Mouse (Mus musculus) left cerebral cortex, adult 11 months (tissue): Measurements from ENCODE around the gene Gap43.
"Not testable (repeated sequence)": the region's sequence is repeated elsewhere in the genome, so short reads cannot be mapped to it uniquely, and the experiment has no call there.

Source experiments
- DNase-seq: peaks from one replicate; pipeline ENCODE4 v3.0.0; 2022; ENCODE audit warnings: low spot score

The Gap43 gene

DNA sequence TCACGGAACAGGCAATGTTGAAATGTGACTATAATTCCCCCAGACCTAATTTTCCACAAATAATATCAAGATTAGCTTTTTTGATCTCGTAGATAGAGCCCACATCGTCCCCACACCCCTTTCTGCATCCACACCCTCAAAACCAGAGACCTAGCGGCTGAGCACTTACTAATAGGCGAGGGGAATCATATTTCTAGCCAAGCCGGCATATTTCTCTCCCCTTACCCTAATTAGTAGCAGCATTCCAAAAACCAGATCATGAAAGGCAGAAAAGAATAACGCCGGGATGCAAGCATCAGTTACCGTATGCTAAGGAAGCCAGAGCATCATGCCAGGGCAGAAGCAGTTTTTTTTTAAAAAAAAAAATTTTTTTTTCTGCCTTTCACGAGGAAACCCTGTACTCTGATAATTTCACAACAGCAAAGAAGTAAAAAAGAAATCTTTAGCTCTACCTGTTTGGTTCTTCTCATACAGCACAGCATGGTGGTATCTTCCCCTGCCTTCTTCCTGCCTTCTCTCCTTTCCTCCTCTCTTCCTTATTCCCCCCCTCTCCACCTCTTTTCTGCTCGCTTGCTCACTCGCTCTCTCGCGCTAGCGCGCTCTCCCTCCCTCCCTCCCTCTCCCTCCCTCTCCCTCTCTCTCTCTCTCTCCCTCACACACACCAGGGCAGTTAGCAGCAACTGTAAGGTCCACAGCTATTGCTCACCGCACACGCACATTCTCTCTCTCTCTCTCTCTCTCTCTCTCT, at the start of gene Gap43:
Gene Gap43 (minus strand): TSS at position 631 of the 748 bp plus-strand sequence.
- no peak for DNase-seq

GRCm38 (mm10) chr16:42381328-42381838, 40.9 kb upstream of the Gap43 start:
- DNase-seq: no peak

DNA sequence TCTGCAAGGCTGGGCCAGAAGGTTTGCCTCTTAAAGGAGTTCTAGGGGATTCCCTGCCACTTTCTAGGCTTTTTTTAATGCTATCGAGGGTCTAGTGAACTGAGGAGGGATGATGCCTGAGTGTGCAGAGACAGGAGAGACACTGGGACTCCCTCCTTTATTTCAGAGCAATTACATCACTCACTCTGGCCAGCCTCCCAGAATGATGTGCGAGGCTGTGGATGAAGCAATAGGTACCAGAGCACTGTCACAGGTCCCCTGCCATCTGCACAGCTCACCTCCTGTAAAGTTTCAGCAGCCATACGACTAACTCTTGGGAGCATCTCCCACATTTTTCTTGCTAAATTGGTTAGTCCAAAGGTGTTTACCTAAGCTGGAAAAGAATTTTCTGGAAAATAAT, 40.2 kb upstream of the Gap43 start:
- no peak for DNase-seq

- DNase-seq: no peak
Observed at GRCm38 (mm10) chr16:42370148-42370547, 29.7 kb upstream of the Gap43 start.

- no peak for DNase-seq
Observed at GRCm38 (mm10) chr16:42369346-42369745, 28.9 kb upstream of the Gap43 start.

DNA sequence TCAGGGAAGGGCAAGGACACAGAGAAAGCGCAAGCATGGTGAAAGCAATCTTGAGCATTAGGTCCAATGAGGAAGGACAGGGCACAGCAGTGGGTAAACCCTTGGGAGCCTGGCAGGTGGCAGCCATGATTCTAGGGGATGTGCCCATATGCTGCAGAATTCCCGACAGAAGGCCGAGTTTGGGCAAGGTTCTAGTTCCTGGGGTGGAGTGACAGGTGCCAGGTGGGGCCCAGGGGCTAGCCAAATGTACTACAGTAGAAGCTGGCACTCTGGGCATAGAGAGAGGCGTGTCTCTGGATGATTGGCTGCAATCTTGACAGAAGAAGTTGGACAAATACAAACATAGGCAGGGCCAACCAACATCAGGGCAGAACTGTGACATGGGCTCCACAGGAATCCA, 19.6 kb upstream of the Gap43 start:
- no peak for DNase-seq

DNA sequence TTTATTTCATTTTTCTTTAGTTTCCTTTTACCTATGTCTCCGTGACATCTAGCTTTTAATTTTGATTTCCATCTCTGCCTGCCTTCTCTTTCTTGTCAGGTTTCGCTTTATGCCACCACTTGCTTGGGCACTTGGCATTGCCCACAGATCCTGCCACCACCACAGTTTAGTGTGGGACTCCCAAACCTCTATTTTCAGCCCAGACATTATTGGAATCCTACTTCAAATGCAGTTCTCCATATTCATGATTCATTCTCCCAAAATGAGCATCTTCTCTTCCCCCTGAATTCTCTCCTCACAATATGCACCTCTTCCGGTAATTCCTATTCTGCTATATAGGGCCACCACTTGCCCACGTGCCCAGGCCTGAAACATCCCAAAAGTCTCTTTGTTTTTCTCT, 17.6 kb upstream of the Gap43 start:
- DNase-seq: no peak

- DNase-seq: no peak
Observed at GRCm38 (mm10) chr16:42350076-42350475, 9.6 kb upstream of the Gap43 start.

DNA sequence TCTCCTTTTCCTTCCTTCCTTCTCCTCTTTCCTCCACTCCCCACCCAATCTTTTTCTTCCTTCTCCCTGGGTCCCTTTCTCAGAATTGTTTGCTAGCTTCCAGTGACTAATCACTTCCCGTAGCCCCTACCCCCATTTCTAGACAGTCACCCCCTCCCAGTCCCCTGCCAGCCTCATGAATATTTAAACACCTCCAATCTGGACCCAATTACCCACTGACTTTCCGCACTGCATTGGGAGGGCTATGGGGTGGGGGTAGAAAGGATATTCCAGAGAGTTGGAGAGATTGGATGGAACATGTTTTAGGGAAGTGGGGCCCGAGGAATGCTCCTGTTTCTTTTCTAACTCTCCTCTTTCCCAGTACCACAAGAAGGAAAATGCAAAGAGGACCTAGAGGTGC, 414 bp upstream of the Gap43 start:
- not testable (repeated sequence) for DNase-seq

DNA sequence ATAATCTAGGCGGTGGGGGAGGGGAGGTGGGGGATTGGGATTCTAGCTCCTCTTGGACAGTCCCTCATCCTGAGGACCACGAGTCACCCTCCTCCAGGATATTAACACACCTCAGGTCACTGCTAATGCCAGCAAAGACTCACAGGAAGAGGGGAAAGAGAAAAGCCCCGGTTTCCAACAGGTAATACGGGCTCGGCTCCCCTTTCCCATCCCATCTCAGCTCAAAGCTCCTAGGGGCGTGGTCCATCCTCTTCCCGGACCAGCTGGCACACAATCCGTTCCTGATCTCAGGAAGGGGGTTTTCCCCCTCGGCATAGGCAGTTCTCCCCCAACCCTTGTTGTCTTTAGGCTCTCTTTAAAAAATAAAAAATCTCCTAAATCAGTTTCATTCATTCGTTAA, 939 bp downstream of the Gap43 start:
- no peak for DNase-seq

DNA sequence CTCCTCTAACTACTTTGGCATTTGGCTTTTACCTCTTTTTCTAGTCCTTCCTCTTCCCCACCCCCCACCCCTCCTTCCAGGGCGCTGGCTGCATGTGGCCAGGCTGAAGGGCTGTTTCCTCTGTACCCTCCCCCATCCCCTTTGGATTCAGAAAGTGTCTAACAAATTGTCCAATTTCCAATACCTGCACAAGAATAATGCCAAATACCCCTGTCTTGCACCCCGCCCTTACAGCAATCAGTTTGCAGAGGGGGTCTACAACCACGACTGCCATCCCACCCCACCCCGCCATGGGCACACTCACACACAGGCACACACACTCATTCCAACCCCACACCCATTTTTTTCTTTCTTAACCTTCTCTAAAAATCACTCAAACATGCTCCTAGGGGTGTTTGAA, 1.5 kb downstream of the Gap43 start:
- no peak for DNase-seq

DNA sequence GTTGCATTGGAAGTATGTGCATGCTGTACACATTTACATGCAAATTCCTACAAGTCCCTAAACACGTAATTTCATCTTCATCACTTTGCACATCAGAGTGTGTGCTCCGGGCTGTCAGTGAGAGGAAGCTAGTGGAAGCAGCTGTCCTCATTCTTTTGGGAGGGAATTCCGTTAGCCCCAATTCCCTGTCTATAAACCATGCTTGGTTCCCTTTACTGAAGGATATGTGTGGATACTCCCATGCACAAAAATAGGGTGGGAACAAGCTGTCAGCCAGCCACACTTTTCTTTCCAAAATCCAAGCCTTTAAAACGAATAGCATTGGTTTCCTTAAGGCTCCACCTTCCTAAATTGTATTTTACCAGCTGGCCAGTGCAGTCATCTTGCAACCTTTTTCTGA, 2.1 kb downstream of the Gap43 start:
- no peak for DNase-seq

- DNase-seq: no peak
Observed at GRCm38 (mm10) chr16:42337663-42338062, 2.8 kb downstream of the Gap43 start.

DNA sequence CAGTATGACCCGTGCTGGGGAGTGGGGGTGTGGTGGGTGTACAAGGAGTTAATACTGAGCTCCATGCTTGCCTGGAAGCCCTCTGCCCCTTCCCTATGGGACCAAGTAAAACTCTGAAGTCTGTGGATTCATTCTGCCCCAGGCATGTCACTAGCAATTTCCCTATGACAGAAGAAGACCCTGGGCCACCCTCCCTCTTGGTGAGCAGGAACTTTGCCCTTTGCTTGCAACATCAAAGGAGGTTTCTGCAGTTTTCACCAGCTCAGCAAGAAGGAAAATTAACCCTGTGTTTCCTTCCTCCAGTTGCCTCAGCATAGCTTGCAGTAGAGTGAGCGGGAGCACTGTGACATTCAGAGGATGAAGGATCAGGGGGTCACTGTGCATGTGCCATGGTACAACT, 3.8 kb downstream of the Gap43 start:
- DNase-seq: no peak

DNA sequence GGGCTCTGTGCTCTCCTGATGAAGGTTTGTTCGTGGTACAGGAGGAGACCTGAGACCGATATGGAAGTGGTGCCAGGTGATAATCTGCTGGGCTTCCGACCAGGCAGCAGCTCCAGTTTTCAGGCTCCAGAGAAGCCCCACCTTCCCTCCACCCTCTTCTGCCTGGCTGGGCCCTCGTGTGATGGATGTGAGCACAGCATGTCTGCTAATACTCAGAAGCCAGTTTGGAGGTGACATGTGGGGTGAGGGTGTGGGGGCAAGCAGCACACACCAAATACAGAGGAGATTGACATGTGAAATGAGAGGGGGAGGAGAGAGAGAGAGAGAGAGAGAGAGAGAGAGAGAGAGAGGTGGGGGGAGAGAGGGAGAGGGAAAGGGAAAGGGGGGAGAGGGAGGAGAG, 8.1 kb downstream of the Gap43 start:
- no peak for DNase-seq

- no peak for DNase-seq
Observed at GRCm38 (mm10) chr16:42326191-42326590, 14.3 kb downstream of the Gap43 start.

- no peak for DNase-seq
Observed at GRCm38 (mm10) chr16:42325536-42325935, 14.9 kb downstream of the Gap43 start.

GRCm38 (mm10) chr16:42319831-42320230, 20.6 kb downstream of the Gap43 start:
- DNase-seq: no peak

- DNase-seq: no peak
Observed at GRCm38 (mm10) chr16:42319365-42319764, 21.1 kb downstream of the Gap43 start.

- no peak for DNase-seq
Observed at GRCm38 (mm10) chr16:42312125-42312524, 28.3 kb downstream of the Gap43 start.

DNA sequence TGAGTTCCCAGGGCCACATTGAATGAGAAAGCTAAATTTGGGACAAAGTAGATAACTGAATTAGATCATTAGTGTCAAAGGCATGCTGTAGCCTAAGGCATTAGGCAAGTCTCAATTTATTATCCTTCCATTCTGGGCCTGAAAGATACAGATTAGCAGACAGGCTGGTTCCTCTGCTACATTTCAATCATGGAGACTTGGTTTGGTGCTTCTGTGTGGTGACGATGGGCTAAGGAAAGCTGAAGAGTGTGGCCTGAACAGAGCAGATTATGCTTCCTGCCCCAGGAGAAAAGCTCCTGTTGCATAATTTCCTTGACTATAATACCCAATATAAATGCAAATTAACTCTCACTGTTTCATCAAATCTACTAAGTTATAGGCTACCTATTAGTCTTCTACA, 31.7 kb downstream of the Gap43 start:
- no peak for DNase-seq

DNA sequence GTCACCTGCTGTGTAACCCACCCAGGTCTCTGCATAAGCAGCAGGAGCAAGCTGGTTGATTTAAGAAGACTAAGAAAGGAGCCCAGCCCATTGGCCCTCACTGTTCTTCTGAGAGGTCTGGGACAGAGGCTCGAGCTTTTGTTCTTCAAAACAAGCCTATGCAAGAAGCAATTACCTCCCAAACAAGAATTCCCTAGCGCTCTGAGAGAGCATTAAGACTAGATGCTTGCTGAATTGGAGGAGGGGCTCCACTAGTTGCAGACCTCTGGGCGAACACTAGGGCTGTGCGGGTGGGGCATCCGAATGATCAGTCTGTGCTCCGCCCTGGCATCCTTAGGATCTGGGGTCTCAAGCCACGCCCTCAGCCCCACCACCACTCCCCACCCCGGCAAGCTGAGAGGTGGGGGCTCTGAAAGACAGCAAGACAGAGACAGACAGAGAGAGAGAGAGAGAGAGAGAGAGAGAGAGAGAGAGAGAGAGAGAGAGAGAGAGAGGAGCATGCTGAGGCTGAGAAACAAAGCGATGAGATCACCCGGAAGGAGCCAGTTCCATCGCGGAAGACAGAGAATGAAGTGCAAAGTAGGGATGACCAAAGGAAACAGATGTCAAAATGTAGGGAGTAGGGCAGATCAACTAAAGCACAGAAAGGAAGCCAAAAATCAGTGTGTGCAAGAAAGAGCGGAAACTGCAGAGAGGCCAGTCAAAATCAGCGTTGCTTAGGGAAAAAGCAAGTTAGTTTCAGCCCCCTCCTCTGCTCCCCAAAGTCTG, 34.3 kb downstream of the Gap43 start:
- no peak for DNase-seq

DNA sequence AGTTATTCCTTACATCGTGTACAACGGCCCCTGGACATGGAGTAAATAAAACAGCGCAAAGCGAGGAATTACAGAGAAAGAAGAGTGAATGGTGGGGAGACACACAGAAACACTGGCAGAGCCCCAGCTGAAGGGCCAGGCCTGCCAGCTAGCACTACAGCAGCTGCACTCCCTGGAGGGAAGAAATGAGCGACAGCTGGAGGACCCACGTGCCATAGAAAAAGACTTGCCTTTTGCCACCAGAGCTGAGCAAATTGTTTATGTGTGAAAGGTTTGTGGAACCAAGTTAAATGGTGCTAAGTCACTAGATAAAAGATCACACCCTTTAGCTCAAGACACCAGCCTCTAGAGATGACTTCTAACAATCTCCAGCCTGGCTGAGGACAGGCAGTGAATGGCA, 37.0 kb downstream of the Gap43 start:
- DNase-seq: no peak
